Mouse (Mus musculus) kidney, embryonic 14.5 days (tissue): ENCODE measurements at regions not wholly inside any gene's neighbourhood (a gene's known extent, or its start where the extent isn't known, plus 50 kb on each side); places are given as distances from the start of the nearest gene placed in this dataset.
A peak's percentile ranks its signal among the peaks of the same experiment; 100 is the strongest.

Experiments used
- ATAC-seq: fragments of 200-750 bp; cut with Nextera tagmentation; 2 replicates; pipeline ENCODE4 v1.8.0; 2017; ENCODE audit warnings: moderate number of reproducible peaks, mild to moderate bottlenecking, moderate TSS enrichment, moderate library complexity; ENCODE audit not compliant: low FRiP score, low TSS enrichment
- H3K27ac ChIP-seq: fragments of 300-500 bp; sonication (generic); 2 replicates; pipeline ENCODE4 v1.5.1; 2014; ENCODE audit warnings: low read depth, mild to moderate bottlenecking, low read length, moderate library complexity, mixed read lengths
- H3K27me3 ChIP-seq: fragments of 300-500 bp; sonication (generic); 2 replicates; pipeline ENCODE4 v1.6.1; 2014; ENCODE audit warnings: mild to moderate bottlenecking, low read length; ENCODE audit not compliant: control insufficient read depth, insufficient read depth
- H3K36me3 ChIP-seq: fragments of 300-500 bp; sonication (generic); 2 replicates; pipeline ENCODE4 v1.6.1; 2014; ENCODE audit warnings: low read length, mixed read lengths; ENCODE audit not compliant: control insufficient read depth, insufficient read depth
- H3K4me1 ChIP-seq: fragments of 300-500 bp; sonication (generic); 2 replicates; pipeline ENCODE4 v1.6.1; 2014; ENCODE audit warnings: low read length, mixed read lengths; ENCODE audit not compliant: control insufficient read depth, insufficient read depth
- H3K4me2 ChIP-seq: fragments of 300-500 bp; sonication (generic); replicated peaks from 2 replicates; pipeline ENCODE4 v1.6.1; 2014; ENCODE audit warnings: low read depth, mild to moderate bottlenecking, low read length
- H3K4me3 ChIP-seq: fragments of 300-500 bp; sonication (generic); 2 replicates; pipeline ENCODE4 v1.5.1; 2014; ENCODE audit warnings: mild to moderate bottlenecking, low read length
- H3K9ac ChIP-seq: fragments of 300-500 bp; sonication (generic); 2 replicates; pipeline ENCODE4 v1.6.1; 2014; ENCODE audit warnings: low read depth, mild to moderate bottlenecking, low read length, moderate library complexity
- H3K9me3 ChIP-seq: fragments of 300-500 bp; sonication (generic); 2 replicates; pipeline ENCODE4 v1.6.1; 2016; ENCODE audit warnings: low read length; ENCODE audit not compliant: control insufficient read depth
- WGBS: fragments of 180-500 bp; shearing (Covaris S2); extraction: QIAGEN DNeasy Blood & Tissue Kit; methylation state at CpG from one replicate; pipeline ENCODE4 v1.1.7; 2014; 5-methylcytosine and 5-hydroxymethylcytosine counted together

DNA sequence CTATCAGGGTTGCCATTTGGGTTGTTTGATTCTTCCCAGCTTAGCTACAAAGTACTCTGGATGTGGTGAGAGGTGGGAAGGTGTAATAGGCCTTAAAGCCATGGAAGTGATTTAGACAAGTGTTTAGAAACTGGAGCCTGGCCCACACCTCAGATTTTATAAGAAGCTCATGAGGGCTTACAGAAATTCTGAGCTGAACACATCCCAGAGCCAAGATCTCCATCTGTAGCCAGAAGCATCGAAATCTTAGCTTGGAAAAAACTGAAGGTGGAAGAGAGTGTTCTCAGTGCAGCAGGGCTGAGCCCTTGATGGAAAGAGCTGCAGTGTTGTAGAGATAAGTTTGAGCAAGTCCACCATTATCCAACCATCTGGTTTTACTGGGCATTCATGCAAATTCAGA is 86.4 kb upstream of the Trabd2b start:
- ATAC-seq: no peak
- no peak overlapping the region for H3K4me2 ChIP-seq
- no peak overlapping the region for H3K4me3 ChIP-seq
- no peak overlapping the region for H3K9ac ChIP-seq
- 83% methylated on average over 1 of the region's 1 CpGs for WGBS
- H3K9me3 ChIP-seq: no peaks in the 10 kb centered on the region
- H3K27me3 ChIP-seq: no peaks in the 10 kb centered on the region; the same call in 1 of the 2 replicates
- H3K27ac ChIP-seq: no peak overlapping the region
- H3K4me1 ChIP-seq: no peaks in the 10 kb centered on the region; the same call in 1 of the 2 replicates
- H3K36me3 ChIP-seq: no peaks in the 10 kb centered on the region

GRCm38 (mm10) chr4:114321516-114322339 is 84.8 kb upstream of the Trabd2b start:
- 7% methylated on average over 3 of the region's 3 CpGs for WGBS
- peak overlapping the region; percentile 13; the same call in 1 of the 2 replicates for H3K27ac ChIP-seq
- H3K4me1 ChIP-seq: no peaks in the 10 kb centered on the region; the same call in 1 of the 2 replicates
- H3K27me3 ChIP-seq: no peaks in the 10 kb centered on the region; the same call in 1 of the 2 replicates
- ATAC-seq: peak; percentile 96
- no peak overlapping the region for H3K4me2 ChIP-seq
- H3K36me3 ChIP-seq: no peaks in the 10 kb centered on the region
- no peak overlapping the region for H3K9ac ChIP-seq
- no peak overlapping the region for H3K4me3 ChIP-seq
- no peaks in the 10 kb centered on the region for H3K9me3 ChIP-seq

DNA sequence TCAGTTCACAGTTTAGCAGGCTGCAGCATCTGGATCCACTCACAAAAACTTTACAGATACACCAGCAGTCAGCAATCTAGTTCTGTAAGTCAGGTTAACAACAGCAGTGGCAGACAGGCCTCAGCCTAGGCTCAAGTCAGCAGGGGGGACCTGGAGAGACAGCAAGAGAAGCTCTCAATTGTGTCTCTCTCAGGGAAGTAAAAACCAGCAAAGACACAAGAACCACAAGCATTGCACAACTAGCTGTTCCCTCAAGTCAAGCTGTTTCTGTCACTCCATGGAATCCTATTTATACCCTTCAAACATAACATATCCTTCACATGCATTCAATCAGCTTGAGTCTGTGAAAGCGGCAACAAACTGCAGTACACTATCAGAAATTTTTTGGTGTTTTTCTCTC is 76.5 kb upstream of the Trabd2b start:
- Histone ChIP-seq H3K4me1 (no peaks in the 10 kb centered on the region), H3K27me3 (no peaks in the 10 kb centered on the region), H3K27ac (no peak overlapping the region), H3K36me3 (no peaks in the 10 kb centered on the region), H3K9ac (no peak overlapping the region), H3K4me3 (no peak overlapping the region), H3K9me3 (no peaks in the 10 kb centered on the region), H3K4me2 (no peak overlapping the region)
- no peak for ATAC-seq
- 93% methylated on average over 1 of the region's 1 CpGs for WGBS

GRCm38 (mm10) chr4:114331161-114331560 is 75.4 kb upstream of the Trabd2b start:
- WGBS: 57% methylated on average over 3 of the region's 3 CpGs
- no peak overlapping the region for H3K9ac ChIP-seq
- no peaks in the 10 kb centered on the region for H3K4me1 ChIP-seq
- no peaks in the 10 kb centered on the region for H3K9me3 ChIP-seq
- H3K36me3 ChIP-seq: no peaks in the 10 kb centered on the region
- no peak for ATAC-seq
- no peak overlapping the region for H3K4me3 ChIP-seq
- no peak overlapping the region for H3K4me2 ChIP-seq
- H3K27ac ChIP-seq: no peak overlapping the region
- no peaks in the 10 kb centered on the region for H3K27me3 ChIP-seq

GRCm38 (mm10) chr4:114334850-114335249 is 71.7 kb upstream of the Trabd2b start:
- Histone ChIP-seq H3K27ac (no peak overlapping the region), H3K27me3 (no peaks in the 10 kb centered on the region), H3K9me3 (no peaks in the 10 kb centered on the region), H3K4me1 (peaks cover 2% of the 10 kb centered on the region; the same call in 1 of the 2 replicates), H3K9ac (no peak overlapping the region), H3K4me2 (no peak overlapping the region), H3K36me3 (no peaks in the 10 kb centered on the region), H3K4me3 (no peak overlapping the region)
- 87% methylated on average over 2 of the region's 2 CpGs for WGBS
- ATAC-seq: no peak

DNA sequence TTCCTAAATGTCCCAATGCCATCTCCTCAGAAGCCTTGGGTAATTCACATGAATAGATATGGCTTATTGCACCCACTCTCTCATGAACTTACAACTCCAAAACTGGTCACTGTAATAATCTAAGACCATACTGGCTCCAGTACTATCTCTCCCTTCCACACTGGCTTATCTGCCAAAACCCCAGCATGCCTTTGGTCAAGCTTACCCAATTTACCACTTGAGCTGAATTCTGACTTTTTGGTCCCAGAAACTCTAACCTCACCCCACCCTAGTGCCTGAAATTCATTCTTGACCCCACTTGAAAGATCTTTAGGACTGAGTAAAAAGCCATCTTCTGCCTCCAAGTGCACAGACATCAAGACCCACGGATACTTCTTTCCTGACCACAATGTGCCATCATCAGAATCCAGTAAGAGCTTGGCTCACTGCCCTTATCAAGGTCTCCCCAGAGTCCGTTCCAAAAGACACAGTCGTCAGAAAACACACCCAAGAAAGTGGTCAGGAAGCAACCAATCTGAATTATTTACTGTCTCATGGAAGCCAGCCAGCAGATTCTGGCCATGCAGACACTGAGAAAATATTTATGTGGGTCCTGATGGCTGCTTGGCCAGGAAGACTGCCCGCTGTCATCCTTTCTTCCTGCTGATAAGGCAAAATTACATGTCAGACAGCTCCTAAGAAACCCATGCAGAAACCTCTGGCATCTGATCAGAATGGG is 70.3 kb upstream of the Trabd2b start:
- H3K4me1 ChIP-seq: peaks cover 5% of the 10 kb centered on the region; the same call in 1 of the 2 replicates
- H3K27ac ChIP-seq: no peak overlapping the region
- H3K4me2 ChIP-seq: no peak overlapping the region
- ATAC-seq: no peak
- H3K9me3 ChIP-seq: no peaks in the 10 kb centered on the region
- no peaks in the 10 kb centered on the region for H3K27me3 ChIP-seq
- 48% methylated on average over 4 of the region's 4 CpGs for WGBS
- no peak overlapping the region for H3K4me3 ChIP-seq
- H3K36me3 ChIP-seq: no peaks in the 10 kb centered on the region
- no peak overlapping the region for H3K9ac ChIP-seq

DNA sequence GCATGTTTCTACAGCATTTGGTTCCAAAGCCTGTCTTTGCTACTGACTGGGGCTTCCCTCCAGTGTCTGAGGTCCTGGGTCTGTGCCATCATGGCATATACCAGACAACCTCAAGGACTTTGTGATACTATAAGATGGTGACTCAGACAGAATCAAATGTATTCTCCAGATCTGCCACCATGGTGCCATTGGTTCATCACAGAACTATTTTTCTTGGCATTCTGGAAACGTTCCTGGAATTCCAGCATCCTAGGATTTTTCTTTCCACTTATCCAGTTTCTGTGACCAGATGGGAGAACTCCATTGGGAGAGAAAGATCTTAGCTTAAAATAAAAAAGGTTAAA is 69.8 kb upstream of the Trabd2b start:
- Histone ChIP-seq H3K4me2 (no peak overlapping the region), H3K36me3 (no peaks in the 10 kb centered on the region), H3K9me3 (no peaks in the 10 kb centered on the region), H3K27me3 (no peaks in the 10 kb centered on the region), H3K4me3 (no peak overlapping the region), H3K9ac (no peak overlapping the region), H3K4me1 (peaks cover 5% of the 10 kb centered on the region; the same call in 1 of the 2 replicates), H3K27ac (no peak overlapping the region)
- WGBS: 64% methylated on average over 1 of the region's 1 CpGs
- ATAC-seq: no peak

DNA sequence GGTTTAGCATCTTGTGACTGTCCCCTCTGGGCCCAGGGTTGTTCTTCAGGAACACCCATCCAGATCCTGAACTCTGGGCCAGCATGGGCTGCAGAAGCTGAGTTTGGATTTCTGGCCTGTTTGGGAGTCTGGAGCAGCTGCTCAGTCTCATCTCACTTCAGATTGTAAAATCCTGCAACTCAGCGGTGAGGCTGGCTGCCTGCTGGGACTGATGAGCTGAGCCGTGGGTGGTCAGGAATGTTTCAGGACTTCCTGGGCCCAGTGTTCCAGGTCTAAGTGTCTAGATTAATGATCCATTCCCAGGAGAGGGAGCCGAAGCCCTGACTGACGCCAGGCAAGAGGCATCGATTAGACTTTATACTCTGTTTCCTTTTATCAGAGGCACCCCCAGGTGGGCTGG is 66.7 kb upstream of the Trabd2b start:
- peak; percentile 67; the same call in 1 of the 2 replicates for ATAC-seq
- Histone ChIP-seq H3K4me2 (no peak overlapping the region), H3K4me3 (no peak overlapping the region), H3K9me3 (no peaks in the 10 kb centered on the region), H3K9ac (no peak overlapping the region), H3K27me3 (no peaks in the 10 kb centered on the region), H3K4me1 (peaks cover 5% of the 10 kb centered on the region; the same call in 1 of the 2 replicates), H3K27ac (no peak overlapping the region), H3K36me3 (no peaks in the 10 kb centered on the region)
- WGBS: 20% methylated on average over 5 of the region's 5 CpGs

DNA sequence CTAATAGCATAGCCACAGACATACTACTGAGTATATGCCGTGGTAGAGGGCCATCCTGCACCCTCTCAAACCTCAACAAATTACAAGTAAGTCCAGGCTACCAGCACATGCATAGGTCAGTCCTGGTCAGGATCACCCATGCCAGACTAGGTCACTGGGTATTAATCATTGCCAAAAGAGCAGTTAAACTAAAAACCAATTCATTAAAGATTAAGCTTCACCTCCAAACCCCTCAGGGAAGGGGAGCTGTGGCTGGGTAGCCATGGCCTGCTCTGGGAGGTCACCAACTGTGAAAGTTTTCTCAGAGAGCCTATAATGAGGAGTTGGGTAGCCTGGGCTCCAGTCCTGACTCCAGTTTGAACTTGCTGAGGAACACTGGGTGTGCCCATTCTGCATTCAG is 61.4 kb upstream of the Trabd2b start:
- peak; percentile 78; the same call in 1 of the 2 replicates for ATAC-seq
- no peaks in the 10 kb centered on the region for H3K9me3 ChIP-seq
- H3K4me1 ChIP-seq: no peaks in the 10 kb centered on the region
- no peak overlapping the region for H3K4me2 ChIP-seq
- H3K27ac ChIP-seq: no peak overlapping the region
- H3K36me3 ChIP-seq: no peaks in the 10 kb centered on the region
- no peak overlapping the region for H3K4me3 ChIP-seq
- no peaks in the 10 kb centered on the region for H3K27me3 ChIP-seq
- no peak overlapping the region for H3K9ac ChIP-seq
- 58% methylated on average over 1 of the region's 1 CpGs for WGBS
